Mouse (Mus musculus): ENCODE data around the gene Olfr370.
"Not testable (repeated sequence)": the region's sequence is repeated elsewhere in the genome, so short reads cannot be mapped to it uniquely, and the experiment has no call there.

Olfr370 gene

DNA sequence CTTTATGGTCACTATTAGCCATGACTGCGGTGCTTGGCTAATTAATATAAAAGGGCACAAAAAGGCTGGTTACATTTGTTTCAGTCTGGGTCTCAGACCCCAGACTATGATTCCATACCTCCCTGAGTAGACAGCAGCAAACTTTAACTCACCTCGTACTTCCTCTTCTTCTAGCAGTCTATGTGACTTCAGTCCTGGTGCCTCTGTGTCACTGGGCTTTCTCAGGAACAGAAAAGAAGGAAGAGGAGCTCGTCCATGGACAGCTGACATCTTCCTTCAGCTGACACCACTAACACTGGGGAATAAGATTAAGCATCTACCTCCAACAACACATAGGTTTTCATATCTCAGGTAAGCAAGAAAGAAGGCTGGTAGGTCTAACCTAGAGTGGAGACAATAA, at the start of gene Olfr370:
Olfr370 (plus strand) TSS at position 45 of the 400 bp plus-strand sequence.
- no peak for DNase-seq (ENCODE audit: low read depth in 2 of 2, low spot score in 2 of 2)

GRCm38 (mm10) chr8:83511696-83512095, 23.9 kb upstream of the Olfr370 start:
- no peak for DNase-seq (ENCODE audit: low read depth in 2 of 2, low spot score in 2 of 2)

GRCm38 (mm10) chr8:83520432-83520831, 15.1 kb upstream of the Olfr370 start:
- DNase-seq (ENCODE audit: low read depth in 2 of 2, low spot score in 2 of 2) = no peak

DNA sequence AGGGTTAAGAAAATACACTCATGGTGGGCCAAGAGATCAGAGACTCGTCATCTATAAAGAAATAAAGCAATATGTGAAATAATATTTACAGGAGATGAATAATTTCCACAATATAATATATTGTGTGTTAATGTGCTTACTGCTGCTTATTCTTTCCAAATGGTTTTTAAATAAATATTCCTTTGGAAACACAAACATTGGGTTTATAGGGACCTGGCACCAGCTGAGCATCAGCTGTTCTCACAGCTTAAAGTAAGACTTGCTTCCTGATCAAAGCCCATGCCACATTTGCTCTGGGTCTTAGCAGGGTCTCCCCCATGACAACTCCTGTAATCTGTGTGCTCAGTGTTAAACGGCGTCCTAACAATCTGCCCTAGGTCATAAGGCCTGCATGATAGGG, 14.7 kb upstream of the Olfr370 start:
- not testable (repeated sequence) for DNase-seq (ENCODE audit: low read depth in 2 of 2, low spot score in 2 of 2)

DNA sequence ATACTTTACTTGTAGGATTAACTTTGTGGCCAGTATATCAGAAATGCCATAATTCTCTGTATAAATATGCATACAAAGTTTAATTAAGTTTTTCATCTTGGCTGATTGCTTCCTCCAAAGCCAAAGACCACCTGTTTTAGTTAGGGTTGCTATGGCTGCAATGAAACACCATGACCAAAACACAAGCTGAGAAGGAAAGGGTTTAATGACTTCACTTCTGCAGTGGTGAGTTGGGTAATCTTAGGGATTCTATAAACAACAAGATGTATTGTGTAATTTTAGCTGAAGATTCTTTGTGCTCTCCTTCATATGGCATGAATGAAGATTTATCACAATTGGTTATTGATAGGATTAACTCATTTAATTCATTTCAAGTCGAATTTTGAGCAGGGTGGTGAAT, 14.3 kb upstream of the Olfr370 start:
- DNase-seq (ENCODE audit: low read depth in 2 of 2, low spot score in 2 of 2) = no peak

DNA sequence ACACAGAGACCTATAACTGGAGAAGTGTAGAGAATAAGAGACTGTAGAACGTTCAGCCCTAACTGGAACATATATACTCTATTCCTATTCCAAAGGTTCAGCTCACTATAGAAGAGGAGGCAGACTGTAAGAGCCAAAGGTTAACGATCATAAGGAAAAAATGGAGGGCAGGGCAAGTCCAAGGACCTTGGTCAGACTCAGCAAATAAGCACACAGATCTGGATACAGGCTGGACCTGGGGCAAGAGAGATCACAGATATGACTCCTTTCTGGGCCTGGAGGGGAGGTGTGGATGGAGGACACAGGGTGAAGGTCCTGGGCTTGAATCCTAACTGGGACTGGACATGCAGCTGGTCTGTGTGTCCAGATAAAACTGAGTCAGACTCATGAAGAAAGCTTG, 778 bp upstream of the Olfr370 start:
- no peak for DNase-seq (ENCODE audit: low read depth in 2 of 2, low spot score in 2 of 2)

GRCm38 (mm10) chr8:83562669-83563068, 27.1 kb downstream of the Olfr370 start:
- no peak for DNase-seq (ENCODE audit: low read depth in 2 of 2, low spot score in 2 of 2)

DNA sequence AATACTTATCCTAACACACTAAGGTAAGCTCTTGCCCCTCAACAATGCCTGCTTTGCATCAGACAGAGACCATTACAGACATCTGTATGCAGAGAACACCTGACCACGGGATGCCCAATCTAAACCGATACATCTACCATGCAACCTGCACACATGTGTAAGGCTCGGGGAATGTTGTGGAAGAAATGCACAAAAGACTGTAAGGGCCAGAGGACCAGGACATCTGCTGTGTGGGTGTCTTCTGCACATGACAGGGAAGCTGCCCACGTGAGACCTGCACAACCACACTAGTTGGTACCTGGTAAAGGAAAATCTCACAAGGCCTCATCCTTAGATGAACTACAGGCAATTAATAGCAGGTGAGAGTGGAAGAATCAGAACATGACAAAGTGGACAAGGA, 27.7 kb downstream of the Olfr370 start:
- no peak for DNase-seq (ENCODE audit: low read depth in 2 of 2, low spot score in 2 of 2)

GRCm38 (mm10) chr8:83565731-83566375, 30.3 kb downstream of the Olfr370 start:
- DNase-seq (ENCODE audit: low read depth in 2 of 2, low spot score in 2 of 2) = peak in 1 of 2 experiments; percentile 19

GRCm38 (mm10) chr8:83566469-83567395, 31.2 kb downstream of the Olfr370 start, which contains the start of gene Ndufb7:
Gene Ndufb7 (plus strand): TSS chr8:83566671.
- peak; percentile 93 to 97 for DNase-seq (ENCODE audit: low read depth in 2 of 2, low spot score in 2 of 2)

DNA sequence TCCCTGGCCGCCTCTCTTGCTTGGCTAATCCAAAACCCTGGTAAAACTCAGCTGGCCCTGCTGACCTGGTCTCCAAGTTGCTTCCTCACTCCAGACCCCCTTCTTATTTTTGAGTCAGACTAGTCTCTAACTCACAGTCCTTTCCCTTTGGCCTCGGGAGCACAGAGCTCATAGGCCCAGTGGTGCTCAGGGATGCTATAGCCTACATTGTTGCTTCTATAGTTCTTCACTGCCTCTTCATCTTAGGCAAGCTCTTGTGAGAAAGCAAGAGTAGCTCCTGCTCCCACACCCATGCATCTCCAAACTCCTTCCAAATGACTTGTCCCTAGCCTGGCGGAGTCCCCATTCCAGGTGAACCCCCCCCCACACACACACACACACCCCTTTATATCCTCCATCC, 32.1 kb downstream of the Olfr370 start:
- DNase-seq (ENCODE audit: low read depth in 2 of 2, low spot score in 2 of 2) = no peak

- DNase-seq (ENCODE audit: low read depth in 2 of 2, low spot score in 2 of 2) = no peak
Measured at GRCm38 (mm10) chr8:83568128-83568527, 32.5 kb downstream of the Olfr370 start.

GRCm38 (mm10) chr8:83568755-83569154, 33.2 kb downstream of the Olfr370 start:
- no peak for DNase-seq (ENCODE audit: low read depth in 2 of 2, low spot score in 2 of 2)

DNA sequence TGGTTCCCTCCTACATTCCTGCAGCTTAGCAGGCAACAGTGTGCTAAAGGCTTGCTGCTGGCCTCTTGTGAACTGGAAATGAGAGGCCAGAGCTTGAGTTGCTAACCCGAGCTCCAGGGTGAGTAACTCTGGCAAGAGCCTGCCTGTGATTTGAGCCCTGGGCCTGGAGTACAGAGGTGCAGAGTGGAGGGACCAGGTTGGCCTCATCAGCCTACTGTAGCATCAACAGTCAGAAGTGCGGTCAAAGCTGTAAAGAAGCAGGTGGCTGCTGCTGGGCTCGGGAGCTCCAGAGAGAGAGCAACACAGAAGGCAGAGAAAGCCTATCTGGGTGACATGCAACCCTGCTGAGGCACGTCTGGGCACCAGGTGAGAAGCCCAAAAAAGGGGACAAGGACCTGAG, 33.6 kb downstream of the Olfr370 start:
- DNase-seq (ENCODE audit: low read depth in 2 of 2, low spot score in 2 of 2) = no peak

DNA sequence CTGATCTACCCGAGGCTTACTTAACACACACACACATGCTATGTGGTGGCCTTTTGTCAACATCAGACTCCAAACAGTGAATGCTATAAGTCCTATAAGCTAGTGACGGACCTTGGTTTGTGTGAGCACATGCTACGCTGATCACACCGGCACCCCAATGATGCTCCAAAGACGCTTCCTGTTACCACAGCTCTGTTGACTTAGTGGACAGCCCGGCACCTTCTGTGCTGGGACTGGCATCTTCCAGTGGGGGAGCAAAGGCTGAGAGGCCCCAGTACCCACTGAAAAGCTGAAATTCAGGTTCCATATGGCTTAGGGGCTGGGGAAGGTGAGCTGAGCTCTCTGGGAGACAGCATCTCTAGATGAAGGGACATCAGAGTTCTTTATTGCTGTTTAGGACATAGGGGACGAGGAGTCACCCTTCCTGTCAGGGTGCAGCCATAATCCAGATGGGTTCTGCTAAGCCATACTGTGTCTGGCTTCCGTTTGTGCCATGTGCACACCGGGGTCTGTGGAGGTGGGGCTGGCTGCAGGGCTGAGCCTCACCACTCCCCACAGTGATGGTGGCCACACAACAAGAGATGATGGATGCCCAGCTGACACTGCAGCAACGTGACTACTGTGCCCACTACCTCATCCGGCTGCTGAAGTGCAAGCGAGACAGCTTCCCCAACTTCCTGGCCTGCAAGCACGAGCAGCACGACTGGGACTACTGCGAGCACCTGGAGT, 34.9 kb downstream of the Olfr370 start:
- DNase-seq (ENCODE audit: low read depth in 2 of 2, low spot score in 2 of 2) = no peak

DNA sequence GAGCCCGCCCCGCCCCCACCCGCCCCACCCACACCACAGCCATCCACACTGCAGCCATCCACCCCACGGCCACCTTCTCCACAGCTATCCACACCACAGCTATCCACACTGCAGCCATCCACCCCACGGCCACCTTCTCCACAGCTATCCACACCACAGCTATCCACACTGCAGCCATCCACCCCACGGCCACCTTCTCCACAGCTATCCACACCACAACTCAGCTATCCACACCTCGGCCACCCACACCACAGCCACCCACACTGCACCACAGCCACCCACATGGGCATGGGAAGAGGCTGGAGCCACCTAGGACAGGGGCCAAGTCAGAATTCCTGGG, 35.4 kb downstream of the Olfr370 start:
- not testable (repeated sequence) for DNase-seq (ENCODE audit: low read depth in 2 of 2, low spot score in 2 of 2)

DNA sequence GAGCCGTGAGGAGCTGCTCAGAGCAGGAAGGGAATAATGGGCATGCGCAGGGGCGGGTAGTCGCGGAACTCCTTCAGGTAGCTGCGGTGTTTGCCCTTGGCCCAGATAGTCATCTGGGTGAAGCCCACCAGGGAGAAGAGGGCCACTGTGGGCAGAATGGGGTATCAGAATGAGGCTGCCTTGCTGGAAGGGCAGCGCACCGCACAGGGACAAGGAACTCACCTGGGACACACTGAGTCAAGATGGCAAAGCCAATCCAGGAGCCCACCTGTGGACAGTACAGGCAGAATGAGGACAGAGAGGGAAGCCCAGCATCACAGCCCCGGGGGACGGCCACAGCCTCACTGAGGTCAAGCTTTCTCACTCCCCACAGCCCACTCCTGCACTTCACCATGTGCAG, 36.2 kb downstream of the Olfr370 start:
- no peak for DNase-seq (ENCODE audit: low read depth in 2 of 2, low spot score in 2 of 2)

DNA sequence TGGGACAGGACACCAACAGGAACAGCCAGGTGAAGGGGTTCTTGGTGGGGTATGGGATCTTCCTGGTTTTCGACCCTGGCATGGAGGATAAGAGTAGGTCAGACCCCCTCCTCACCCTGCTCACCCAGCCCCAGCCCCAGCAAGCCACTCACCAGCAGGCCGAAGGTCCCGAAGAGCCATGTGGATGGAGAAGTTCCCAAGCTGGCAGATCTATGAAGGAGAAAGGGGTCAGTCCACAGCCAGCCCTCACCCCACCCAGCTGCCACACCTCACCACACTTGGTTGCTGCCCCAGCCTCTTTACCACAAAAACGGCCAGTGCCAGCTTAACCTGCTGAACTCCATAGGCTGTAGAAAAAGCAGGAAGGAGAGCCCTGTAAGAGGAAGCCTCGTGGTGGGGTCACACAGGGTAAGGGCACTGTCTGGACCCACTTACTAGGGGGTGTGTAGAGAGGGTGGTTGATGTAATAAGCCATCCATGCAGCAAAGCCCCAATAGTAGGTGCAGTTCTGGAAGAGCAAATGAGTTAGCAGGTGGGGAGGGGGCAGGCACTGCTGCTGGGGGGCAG, 36.7 kb downstream of the Olfr370 start:
- no peak for DNase-seq (ENCODE audit: low read depth in 2 of 2, low spot score in 2 of 2)

GRCm38 (mm10) chr8:83573140-83573875, 37.7 kb downstream of the Olfr370 start:
- peak; percentile 65 to 70 for DNase-seq (ENCODE audit: low read depth in 2 of 2, low spot score in 2 of 2)

- no peak for DNase-seq (ENCODE audit: low read depth in 2 of 2, low spot score in 2 of 2)
Measured at GRCm38 (mm10) chr8:83574631-83575315, 39.2 kb downstream of the Olfr370 start.
